ENCODE assay signal across 9 mouse cellular contexts in the genomic region with DNA sequence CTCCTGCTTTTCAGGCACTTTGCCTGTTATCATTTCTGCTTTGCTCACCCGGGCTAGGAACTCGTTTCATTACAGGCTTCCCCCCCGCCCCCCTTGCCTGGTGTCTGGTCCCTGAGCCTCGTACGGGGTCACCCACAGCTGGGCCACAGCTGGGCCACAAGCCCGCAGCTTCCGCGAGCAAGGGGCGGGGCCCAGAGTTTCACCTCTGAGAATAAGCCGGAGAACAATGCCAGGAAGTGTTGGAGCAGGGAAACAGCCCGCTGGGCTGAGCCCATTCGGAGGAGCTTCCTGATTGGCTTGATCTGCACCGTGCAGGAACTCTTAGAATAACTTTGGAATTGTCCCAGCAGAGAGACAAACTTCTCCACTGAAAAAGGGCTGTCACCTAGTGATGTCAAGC. TPM values are rescaled to one million over a fixed set of nuclear protein-coding genes. Genes with fewer than 3 reads are reported as not detected.
DNase-seq lines count a peak whose midpoint lies in the region; ATAC-seq lines count a peak whose summit lies in the region.
"Had no signal": no experiment of that assay in that cellular context is flagged by ENCODE, and none has a peak within 500 bp of the region (broad histone marks: within the 10 kb centered on the region; RNA-seq: fewer than 3 reads in every experiment).

No protein-coding gene starts in this region.

- peak; percentile 73 for ATAC-seq in common myeloid progenitor, adult 5-6 weeks (replicated peaks; ENCODE audit: low read depth, poor library complexity, severe bottlenecking)
- ATAC-seq in granulocyte monocyte progenitor cell, adult 5-6 weeks (replicated peaks; ENCODE audit: poor library complexity, severe bottlenecking): peak; percentile 68
- ATAC-seq in intestine, embryonic 15.5 days: peak; percentile 82
- ATAC-seq in liver, embryonic 15.5 days (ENCODE audit: insufficient read depth): peak; percentile 47
- ATAC-seq in neural tube, embryonic 13.5 days (ENCODE audit: low read depth): peak; percentile 61

- no peaks in the 10 kb centered on the region for H3K9me3 ChIP-seq in intestine, embryonic 15.5 days
- H3K9me3 ChIP-seq in liver, embryonic 15.5 days (replicated peaks): no peaks in the 10 kb centered on the region
- no peaks in the 10 kb centered on the region for H3K9me3 ChIP-seq in neural tube, embryonic 13.5 days

- H3K4me1 ChIP-seq in intestine, embryonic 15.5 days (replicated peaks): peaks cover 5% of the 10 kb centered on the region
- no peaks in the 10 kb centered on the region; the same call in 1 of the 2 replicates for H3K4me1 ChIP-seq in liver, embryonic 15.5 days (replicated peaks)
- H3K4me1 ChIP-seq in neural tube, embryonic 13.5 days (replicated peaks): peaks cover 20% of the 10 kb centered on the region

- H3K27ac ChIP-seq in intestine, embryonic 15.5 days: peak overlapping the region; percentile 18; the same call in 1 of the 2 replicates
- 0 out of 2 replicates have a peak overlapping the region, but pooled peaks have one; percentile 2 for H3K27ac ChIP-seq in liver, embryonic 15.5 days (replicated peaks)
- 0 out of 2 replicates have a peak overlapping the region, but pooled peaks have one; percentile 25 for H3K27ac ChIP-seq in neural tube, embryonic 13.5 days (replicated peaks)

- no peak overlapping the region for H3K9ac ChIP-seq in intestine, embryonic 15.5 days
- no peak overlapping the region for H3K9ac ChIP-seq in liver, embryonic 15.5 days
- peak overlapping the region; percentile 56; the same call in 1 of the 2 replicates for H3K9ac ChIP-seq in neural tube, embryonic 13.5 days

- peak overlapping the region; percentile 56 for H3K4me2 ChIP-seq in intestine, embryonic 15.5 days (replicated peaks)
- H3K4me2 ChIP-seq in liver, embryonic 15.5 days: peak overlapping the region; percentile 39; the same call in 1 of the 2 replicates
- H3K4me2 ChIP-seq in neural tube, embryonic 13.5 days: peak overlapping the region; percentile 52

- no peaks in the 10 kb centered on the region for H3K27me3 ChIP-seq in intestine, embryonic 15.5 days (replicated peaks)
- H3K27me3 ChIP-seq in liver, embryonic 15.5 days: peaks cover 8% of the 10 kb centered on the region
- H3K27me3 ChIP-seq in neural tube, embryonic 13.5 days: no peaks in the 10 kb centered on the region

- DNase-seq in B cell, adult 2 months: peak; percentile 56 to 59
- DNase-seq in urinary bladder, postnatal 4 days (ENCODE audit: low spot score in 2 of 2): peak; percentile 53 to 67
- DNase-seq in layer of hippocampus, adult 9-10 months (ENCODE audit: low spot score): no peak

- H3K4me3 ChIP-seq in intestine, embryonic 15.5 days (replicated peaks): 0 out of 2 replicates have a peak overlapping the region, but pooled peaks have one; percentile 9
- no peak overlapping the region for H3K4me3 ChIP-seq in liver, embryonic 15.5 days (replicated peaks)
- H3K4me3 ChIP-seq in neural tube, embryonic 13.5 days: peak overlapping the region; percentile 23; the same call in 1 of the 2 replicates
- H3K4me3 ChIP-seq: myocyte had no signal

- WGBS in intestine, embryonic 15.5 days: 2% methylated on average over 13 of the region's 13 CpGs
- WGBS in liver, embryonic 15.5 days (ENCODE audit: insufficient replicate concordance): under 1% methylated on average over 13 of the region's 13 CpGs
- 2% methylated on average over 13 of the region's 13 CpGs for WGBS in neural tube, embryonic 13.5 days

- no peaks in the 10 kb centered on the region for H3K36me3 ChIP-seq in intestine, embryonic 15.5 days
- no peaks in the 10 kb centered on the region for H3K36me3 ChIP-seq in liver, embryonic 15.5 days (replicated peaks)
- no peaks in the 10 kb centered on the region for H3K36me3 ChIP-seq in neural tube, embryonic 13.5 days

RNA-seq across cellular contexts. Expression of a gene that starts 42.1 kb away (rescaled TPM):
- total RNA-seq in common myeloid progenitor, adult 5-6 weeks (2017): 2.2 TPM in 1 of 2 replicates, not detected in the other
- total RNA-seq in granulocyte monocyte progenitor cell, adult 5-6 weeks (2014; fragmentation: Nextera tagmentation): not detected in 2 replicates
- total RNA-seq in granulocyte monocyte progenitor cell, adult 5-6 weeks (2017): not detected in 2 replicates
- 22.3 and 22.5 TPM in 2 replicates for polyA plus RNA-seq in intestine, embryonic 15.5 days (2015; fragmentation: Nextera tagmentation; extraction: Ambion mirVana)
- 2.2 TPM in 2 replicates for polyA plus RNA-seq in liver, embryonic 15.5 days (2015; fragmentation: Nextera tagmentation; extraction: Ambion mirVana)
- polyA plus RNA-seq in neural tube, embryonic 13.5 days (2015; fragmentation: Nextera tagmentation; extraction: Ambion mirVana): 14.6 and 18.7 TPM in 2 replicates
